Mouse (Mus musculus) spleen, adult 2 months (tissue): ENCODE results near the gene Tfb2m. TPM values are rescaled to one million over a fixed set of nuclear protein-coding genes. Genes with fewer than 3 reads are reported as not detected.

Experiments used
- DNase-seq, 2 experiments: peaks; one replicate each; pipeline versions ENCODE4 v3.0.0 to v3.0.0-alpha.2; 2012 to 2021; ENCODE audit warnings: low spot score in 2 of 2, low read depth in 1 of 2
- H3K27ac ChIP-seq: fragments of 200-500 bp; 2 replicates; pipeline ENCODE4 v1.5.1; 2012; ENCODE audit warnings: low read length, inconsistent platforms; ENCODE audit not compliant: insufficient read depth
- H3K27me3 ChIP-seq: fragments of 200-500 bp; 2 replicates; pipeline ENCODE4 v1.6.1; 2012; ENCODE audit warnings: mild to moderate bottlenecking, moderate library complexity, low read length, inconsistent platforms; ENCODE audit not compliant: control insufficient read depth, insufficient read depth
- H3K36me3 ChIP-seq: fragments of 200-500 bp; 2 replicates; pipeline ENCODE4 v1.6.1; 2012; ENCODE audit warnings: mild to moderate bottlenecking, low read length, inconsistent platforms; ENCODE audit not compliant: control insufficient read depth, insufficient read depth
- H3K4me1 ChIP-seq: fragments of 200-500 bp; 2 replicates; pipeline ENCODE4 v1.6.1; 2011; ENCODE audit warnings: inconsistent platforms; ENCODE audit not compliant: control insufficient read depth, insufficient read depth, insufficient read length
- H3K4me3 ChIP-seq: fragments of 200-500 bp; 2 replicates; pipeline ENCODE4 v1.5.1; 2011; ENCODE audit warnings: mild to moderate bottlenecking, inconsistent platforms; ENCODE audit not compliant: insufficient read depth, insufficient read length; ENCODE audit errors: extremely low read depth
- CTCF ChIP-seq: fragments of 200-500 bp; IDR thresholded peaks from 2 replicates; pipeline ENCODE4 v1.5.1; 2011; ENCODE audit warnings: mild to moderate bottlenecking, inconsistent platforms; ENCODE audit not compliant: insufficient read depth, insufficient read length, insufficient replicate concordance; ENCODE audit errors: extremely low read depth
- POLR2A ChIP-seq: fragments of 200-500 bp; IDR thresholded peaks from 2 replicates; pipeline ENCODE4 v1.6.1; 2011; ENCODE audit warnings: low read depth, low read length, inconsistent platforms
- WGBS: fragments of 180-500 bp; shearing (Covaris S2); methylation state at CpG from one replicate; pipeline ENCODE4 v1.1.7; 2018; 5-methylcytosine and 5-hydroxymethylcytosine counted together
- polyA plus RNA-seq: library from polyadenylated mRNA; depleted of rRNA; stranded (reverse); fragments of >200 nt; gene quantifications from 2 replicates; pipeline ENCODE4 v1.2.3, GENCODE M21; 2012; rRNA removed

Gene Tfb2m
- polyA plus RNA-seq, 1 experiment: 4.4 TPM

DNA sequence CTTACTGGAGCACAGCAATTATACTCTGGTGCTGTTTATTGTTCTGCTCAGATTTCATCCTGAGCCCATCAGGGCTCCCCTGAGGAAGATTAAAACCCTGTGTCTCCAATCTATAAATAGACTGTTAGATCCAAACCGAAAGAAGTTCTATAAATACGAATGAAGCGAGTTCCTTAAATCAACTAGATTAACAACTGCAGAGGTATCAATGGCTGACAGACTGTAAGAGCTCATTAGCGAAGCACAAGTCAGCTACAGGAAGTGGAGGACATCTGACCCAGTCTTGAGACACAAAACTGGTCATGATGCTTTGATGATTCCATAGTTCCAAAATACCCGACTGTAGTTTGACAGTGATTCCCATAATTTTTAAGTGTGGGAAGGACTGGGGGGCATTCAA lies 58.1 kb downstream of the Tfb2m start:
- TF ChIP-seq POLR2A (no peak), CTCF (no peak)
- no peaks in the 10 kb centered on the region for H3K4me1 ChIP-seq
- no peak overlapping the region for H3K4me3 ChIP-seq
- no peaks in the 10 kb centered on the region for H3K36me3 ChIP-seq
- WGBS: 41% methylated on average over 5 of the region's 5 CpGs
- no peak for DNase-seq
- H3K27me3 ChIP-seq: no peaks in the 10 kb centered on the region
- no peak overlapping the region for H3K27ac ChIP-seq

DNA sequence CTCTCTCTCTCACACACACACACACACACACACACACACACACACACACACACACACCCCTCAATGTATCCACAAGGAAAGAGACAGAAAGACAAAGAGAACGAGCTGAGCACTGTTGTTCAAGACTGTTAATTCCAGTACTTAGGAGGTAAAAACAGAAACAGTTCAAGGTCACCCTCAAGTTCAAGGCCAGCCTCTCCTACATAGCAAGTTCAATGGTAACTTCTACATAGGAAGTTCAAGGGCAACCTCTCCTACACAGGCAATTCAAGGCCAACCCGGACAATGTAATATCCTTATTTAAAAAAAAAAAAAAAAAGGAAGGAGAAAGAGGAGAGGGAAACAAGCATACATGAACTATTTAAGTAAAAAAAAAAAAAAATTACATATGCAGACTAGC lies 58.8 kb downstream of the Tfb2m start:
- Histone ChIP-seq H3K4me1 (no peaks in the 10 kb centered on the region), H3K27ac (no peak overlapping the region), H3K4me3 (no peak overlapping the region), H3K36me3 (no peaks in the 10 kb centered on the region), H3K27me3 (no peaks in the 10 kb centered on the region)
- WGBS: 81% methylated on average over 2 of the region's 2 CpGs
- no peak for DNase-seq
- no peak for TF ChIP-seq POLR2A
- TF ChIP-seq CTCF: no peak

DNA sequence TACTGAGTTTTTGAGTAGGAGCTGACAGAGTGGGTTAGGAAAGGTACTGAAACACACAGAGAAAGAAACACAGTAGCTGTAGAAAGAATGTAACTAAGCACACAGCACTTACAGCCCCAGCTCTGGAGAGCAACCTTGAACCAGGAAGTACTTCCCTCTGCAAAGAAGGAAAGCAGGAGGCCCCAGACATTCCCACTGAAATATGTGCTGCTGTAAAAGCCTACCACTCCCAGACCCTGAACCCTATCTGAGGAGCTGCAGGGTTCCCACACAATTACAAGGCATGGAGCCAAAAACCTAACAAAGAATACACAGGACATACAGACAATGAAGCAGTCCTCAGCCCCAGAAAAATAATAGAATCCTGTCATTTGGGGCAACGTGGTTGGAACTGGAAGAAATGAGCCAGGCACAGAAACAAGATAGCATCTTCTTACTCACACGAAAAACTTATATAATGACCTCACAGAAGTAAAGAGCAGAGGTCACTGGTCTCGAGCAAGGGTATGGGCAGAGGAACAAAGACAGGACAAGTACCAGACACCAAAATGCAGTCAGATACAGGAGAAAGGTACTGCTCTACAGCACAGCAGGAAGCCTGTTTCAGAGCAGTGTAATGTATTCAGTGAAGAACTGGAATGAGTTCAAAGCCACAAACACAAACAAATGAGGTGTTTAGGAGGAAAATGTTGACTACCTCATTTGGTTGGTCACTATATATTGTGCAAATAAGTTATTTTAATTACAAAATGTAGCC lies 60.1 kb downstream of the Tfb2m start:
- WGBS: 63% methylated on average over 3 of the region's 3 CpGs
- TF ChIP-seq CTCF (no peak), POLR2A (no peak)
- DNase-seq: no peak
- no peak overlapping the region for H3K27ac ChIP-seq
- no peaks in the 10 kb centered on the region for H3K27me3 ChIP-seq
- H3K4me1 ChIP-seq: no peaks in the 10 kb centered on the region
- H3K4me3 ChIP-seq: no peak overlapping the region
- no peaks in the 10 kb centered on the region for H3K36me3 ChIP-seq

DNA sequence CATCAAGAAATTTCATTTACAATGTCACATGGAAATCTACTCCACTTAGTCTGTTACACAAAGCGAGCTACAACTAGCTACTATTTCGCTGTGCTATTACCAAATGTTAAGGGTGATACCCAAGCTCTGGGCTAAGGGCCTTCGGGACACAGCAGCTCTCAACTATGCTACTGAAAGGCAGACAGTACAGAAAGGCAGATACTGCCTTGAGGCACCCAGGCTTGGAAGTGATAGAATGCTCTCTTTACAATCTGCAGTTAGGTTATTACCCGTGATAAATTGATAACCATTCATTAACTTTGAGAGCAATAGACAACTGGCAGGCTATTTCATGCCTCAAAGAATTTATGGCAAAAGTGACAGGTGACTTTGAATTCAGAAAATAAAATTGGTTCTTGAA lies 65.2 kb downstream of the Tfb2m start:
- no peak overlapping the region for H3K4me3 ChIP-seq
- no peaks in the 10 kb centered on the region for H3K36me3 ChIP-seq
- 92% methylated on average over 4 of the region's 4 CpGs for WGBS
- no peak for DNase-seq
- H3K27ac ChIP-seq: no peak overlapping the region
- no peaks in the 10 kb centered on the region for H3K27me3 ChIP-seq
- TF ChIP-seq POLR2A (no peak), CTCF (no peak)
- H3K4me1 ChIP-seq: no peaks in the 10 kb centered on the region

Other genes with a start within 250 kb of the Tfb2m start
- 2.6 and 3.6 TPM in 2 replicates for gene Smyd3, start 28.2 kb downstream of the Tfb2m start, polyA plus RNA-seq
- 7.2 and 9.3 TPM in 2 replicates for gene Cnst, start 103 bp upstream of the Tfb2m start, polyA plus RNA-seq
- gene Sccpdh, start 121.9 kb upstream of the Tfb2m start, polyA plus RNA-seq: 1.4 and 1.8 TPM in 2 replicates
- gene Kif28, start 199.0 kb upstream of the Tfb2m start, polyA plus RNA-seq: not detected in 2 replicates